ENCODE assay signal across 10 mouse cellular contexts in genomic region chr17:34639461-34640255, GRCm38 (mm10). TPM values are rescaled to one million over a fixed set of nuclear protein-coding genes. Genes with fewer than 3 reads are reported as not detected.
DNase-seq lines count a peak whose midpoint lies in the region; ATAC-seq and TF ChIP-seq lines count a peak whose summit lies in the region.
"Had no signal": no experiment of that assay in that cellular context is flagged by ENCODE, and none has a peak within 500 bp of the region (broad histone marks: within the 10 kb centered on the region; RNA-seq: fewer than 3 reads in every experiment).

No protein-coding gene starts in this region.

- H3K4me3 ChIP-seq in hindbrain, postnatal 0 days (ENCODE audit: low read length): no peak overlapping the region
- H3K4me3 ChIP-seq in hindbrain, embryonic 16.5 days (ENCODE audit: low read length): no peak overlapping the region
- no peak overlapping the region for H3K4me3 ChIP-seq in embryonic facial prominence, embryonic 10.5 days

- no peak for TF ChIP-seq CTCF in hindbrain, postnatal 0 days (IDR thresholded peaks at IDR 0.05; ENCODE audit: low read depth)

- H3K27me3 ChIP-seq in hindbrain, postnatal 0 days (ENCODE audit: insufficient read depth, low read length): no peaks in the 10 kb centered on the region
- no peaks in the 10 kb centered on the region for H3K27me3 ChIP-seq in hindbrain, embryonic 16.5 days (replicated peaks; ENCODE audit: control insufficient read depth, insufficient read depth, low read length)
- peaks cover 15% of the 10 kb centered on the region; the same call in 1 of the 2 replicates for H3K27me3 ChIP-seq in embryonic facial prominence, embryonic 10.5 days (replicated peaks; ENCODE audit: low read depth, poor library complexity, severe bottlenecking)

- H3K4me2 ChIP-seq in hindbrain, postnatal 0 days (ENCODE audit: low read depth, low read length): no peak overlapping the region
- H3K4me2 ChIP-seq in hindbrain, embryonic 16.5 days (ENCODE audit: low read length): no peak overlapping the region

- WGBS in hindbrain, postnatal 0 days: 79% methylated on average over 7 of the region's 7 CpGs
- 84% methylated on average over 7 of the region's 7 CpGs for WGBS in hindbrain, embryonic 16.5 days
- 85% methylated on average over 7 of the region's 7 CpGs for WGBS in embryonic facial prominence, embryonic 10.5 days

- no peak overlapping the region for H3K9ac ChIP-seq in hindbrain, postnatal 0 days (replicated peaks; ENCODE audit: low read length)
- no peak overlapping the region for H3K9ac ChIP-seq in hindbrain, embryonic 16.5 days (ENCODE audit: low read depth, low read length)

- no peaks in the 10 kb centered on the region for H3K36me3 ChIP-seq in hindbrain, postnatal 0 days (ENCODE audit: insufficient read depth, low read length)
- no peaks in the 10 kb centered on the region for H3K36me3 ChIP-seq in hindbrain, embryonic 16.5 days (ENCODE audit: control insufficient read depth, insufficient read depth, low read length)
- H3K36me3 ChIP-seq in embryonic facial prominence, embryonic 10.5 days (replicated peaks): no peaks in the 10 kb centered on the region

- peaks cover 9% of the 10 kb centered on the region for H3K4me1 ChIP-seq in hindbrain, postnatal 0 days (ENCODE audit: insufficient read depth, low read length)
- H3K4me1 ChIP-seq in hindbrain, embryonic 16.5 days (ENCODE audit: control insufficient read depth, insufficient read depth, low read depth, low read length): peaks cover 2% of the 10 kb centered on the region; the same call in 1 of the 2 replicates
- H3K4me1 ChIP-seq in embryonic facial prominence, embryonic 10.5 days: peaks cover 17% of the 10 kb centered on the region

- ATAC-seq in cerebellum, adult (ENCODE audit: insufficient number of reproducible peaks, low FRiP score, low TSS enrichment): no peak
- no peak for ATAC-seq in hindbrain, postnatal 0 days
- no peak for ATAC-seq in hindbrain, embryonic 16.5 days
- ATAC-seq: intestine, embryonic 16.5 days had no signal

- no peaks in the 10 kb centered on the region for H3K9me3 ChIP-seq in hindbrain, postnatal 0 days (ENCODE audit: low read length)
- no peaks in the 10 kb centered on the region for H3K9me3 ChIP-seq in hindbrain, embryonic 16.5 days (ENCODE audit: control insufficient read depth, low read length)
- no peaks in the 10 kb centered on the region for H3K9me3 ChIP-seq in embryonic facial prominence, embryonic 10.5 days

- DNase-seq in cerebellum, adult 11 months: peak; percentile 38
- no peak for DNase-seq in hindbrain, postnatal 0 days (ENCODE audit: low spot score)
- DNase-seq in 3T3-L1 (ENCODE audit: low read depth, low spot score): peak; percentile 46
- DNase-seq in embryonic facial prominence, embryonic 10.5 days (ENCODE audit: low spot score): no peak
- DNase-seq in testis, postnatal 14 days (ENCODE audit: low spot score): no peak
- DNase-seq in adrenal gland, postnatal 36 days: no peak

- H3K27ac ChIP-seq in hindbrain, postnatal 0 days: peak overlapping the region; percentile 77; the same call in 1 of the 2 replicates
- no peak overlapping the region for H3K27ac ChIP-seq in hindbrain, embryonic 16.5 days (ENCODE audit: low read depth, low read length)
- H3K27ac ChIP-seq in embryonic facial prominence, embryonic 10.5 days (replicated peaks): peak overlapping the region; percentile 35; the same call in 1 of the 2 replicates

RNA-seq across cellular contexts. Expression of gene Fkbpl, which starts 4.9 kb away (rescaled TPM):
- total RNA-seq in hindbrain, postnatal 0 days (2014; rRNA removed): 4.9 and 6.1 TPM in 2 replicates
- polyA plus RNA-seq in hindbrain, postnatal 0 days (2015; fragmentation: Nextera tagmentation; extraction: Ambion mirVana): 10.4 and 11.8 TPM in 2 replicates
- polyA plus RNA-seq in hindbrain, embryonic 16.5 days (2015; fragmentation: Nextera tagmentation; extraction: Ambion mirVana): 13.5 and 17.0 TPM in 2 replicates
- polyA plus RNA-seq in embryonic facial prominence, embryonic 10.5 days (2016; fragmentation: Nextera tagmentation; extraction: Ambion mirVana): 16.6 and 17.3 TPM in 2 replicates
- total RNA-seq in adrenal gland, postnatal 36 days (2021): 10 to 100 TPM; 12.7 to 15.8 TPM

RNA-seq across cellular contexts. Expression of gene Atf6b, which starts 7.3 kb away (rescaled TPM):
- 53.6 and 70.6 TPM in 2 replicates for total RNA-seq in hindbrain, postnatal 0 days (2014; rRNA removed)
- 74.2 and 78.2 TPM in 2 replicates for polyA plus RNA-seq in hindbrain, postnatal 0 days (2015; fragmentation: Nextera tagmentation; extraction: Ambion mirVana)
- polyA plus RNA-seq in hindbrain, embryonic 16.5 days (2015; fragmentation: Nextera tagmentation; extraction: Ambion mirVana): 110 and 121 TPM in 2 replicates
- 103 and 104 TPM in 2 replicates for polyA plus RNA-seq in embryonic facial prominence, embryonic 10.5 days (2016; fragmentation: Nextera tagmentation; extraction: Ambion mirVana)
- 10 to 100 TPM; 45.7 to 58.8 TPM for total RNA-seq in adrenal gland, postnatal 36 days (2021)

RNA-seq across cellular contexts. Expression of gene Prrt1, which starts 10.3 kb away (rescaled TPM):
- 7.5 and 8.1 TPM in 2 replicates for total RNA-seq in hindbrain, postnatal 0 days (2014; rRNA removed)
- polyA plus RNA-seq in hindbrain, postnatal 0 days (2015; fragmentation: Nextera tagmentation; extraction: Ambion mirVana): 7.3 and 7.9 TPM in 2 replicates
- 6.8 and 8.1 TPM in 2 replicates for polyA plus RNA-seq in hindbrain, embryonic 16.5 days (2015; fragmentation: Nextera tagmentation; extraction: Ambion mirVana)
- polyA plus RNA-seq in embryonic facial prominence, embryonic 10.5 days (2016; fragmentation: Nextera tagmentation; extraction: Ambion mirVana): 0.12 and 0.18 TPM in 2 replicates
- 10 to 100 TPM in 1 of 2 experiments, 1 to 10 TPM in 1; 5.0 to 14.3 TPM for total RNA-seq in adrenal gland, postnatal 36 days (2021)
- total RNA-seq: MEL had no signal

RNA-seq across cellular contexts. Expression of gene Ppt2, which starts 11.3 kb away (rescaled TPM):
- total RNA-seq in hindbrain, postnatal 0 days (2014; rRNA removed): 33.6 and 42.3 TPM in 2 replicates
- polyA plus RNA-seq in hindbrain, postnatal 0 days (2015; fragmentation: Nextera tagmentation; extraction: Ambion mirVana): 17.9 and 20.0 TPM in 2 replicates
- polyA plus RNA-seq in hindbrain, embryonic 16.5 days (2015; fragmentation: Nextera tagmentation; extraction: Ambion mirVana): 19.9 and 23.5 TPM in 2 replicates
- 18.6 and 19.5 TPM in 2 replicates for polyA plus RNA-seq in embryonic facial prominence, embryonic 10.5 days (2016; fragmentation: Nextera tagmentation; extraction: Ambion mirVana)
- total RNA-seq in adrenal gland, postnatal 36 days (2021): 10 to 100 TPM; 57.8 to 70.0 TPM

RNA-seq across cellular contexts. Expression of gene Egfl8, which starts 23.9 kb away (rescaled TPM):
- total RNA-seq in hindbrain, postnatal 0 days (2014; rRNA removed): 3.5 and 5.9 TPM in 2 replicates
- 6.5 and 7.4 TPM in 2 replicates for polyA plus RNA-seq in hindbrain, postnatal 0 days (2015; fragmentation: Nextera tagmentation; extraction: Ambion mirVana)
- polyA plus RNA-seq in hindbrain, embryonic 16.5 days (2015; fragmentation: Nextera tagmentation; extraction: Ambion mirVana): 8.3 and 9.5 TPM in 2 replicates
- polyA plus RNA-seq in embryonic facial prominence, embryonic 10.5 days (2016; fragmentation: Nextera tagmentation; extraction: Ambion mirVana): 4.0 and 4.2 TPM in 2 replicates
- total RNA-seq in adrenal gland, postnatal 36 days (2021): 1 to 10 TPM; 2.9 to 4.6 TPM

Comparison
In these comparisons a context has a peak if more than half of its experiments do, and no peak if none do; other contexts are left out.
1. DNase-seq: peak in cerebellum, adult 11 months (single experiment) and 3T3-L1 (single experiment); none in hindbrain, postnatal 0 days (single experiment), embryonic facial prominence, embryonic 10.5 days (single experiment), testis, postnatal 14 days (single experiment) and adrenal gland, postnatal 36 days (0 of 2).